ENCODE assay signal across 25 mouse cellular contexts in genomic region chr2:6639370-6639769, GRCm38 (mm10).
"Had no signal": no experiment of that assay in that cellular context is flagged by ENCODE, and none has a peak within 500 bp of the region (broad histone marks: within the 10 kb centered on the region; RNA-seq: fewer than 3 reads in every experiment).

No protein-coding gene starts in this region.

- H3K4me2 ChIP-seq: heart, embryonic 12.5 days; hindbrain, embryonic 13.5 days; hindbrain, embryonic 15.5 days; kidney, embryonic 15.5 days; limb, embryonic 13.5 days; limb, embryonic 15.5 days; liver, embryonic 11.5 days; liver, embryonic 13.5 days; liver, embryonic 15.5 days had no signal

- H3K9ac ChIP-seq: heart, embryonic 12.5 days; hindbrain, embryonic 13.5 days; hindbrain, embryonic 15.5 days; kidney, embryonic 15.5 days; limb, embryonic 13.5 days; limb, embryonic 15.5 days; liver, embryonic 13.5 days; liver, embryonic 15.5 days had no signal

- DNase-seq: gastrocnemius, postnatal 14 days; gastrocnemius, postnatal 36 days; heart, adult 11 months; heart, postnatal 10 days; heart, postnatal 36 days; kidney, adult 11 months; kidney, adult 2 months; kidney, adult 9 months; kidney, postnatal 14 days; kidney, postnatal 36 days; layer of hippocampus, postnatal 36 days; left cerebral cortex, postnatal 4 days; liver, embryonic 13.5 days; lung, adult 18-20 months had no signal

- H3K9me3 ChIP-seq: heart, embryonic 10.5 days; heart, embryonic 12.5 days; hindbrain, embryonic 13.5 days; hindbrain, embryonic 15.5 days; kidney, embryonic 15.5 days; limb, embryonic 13.5 days; limb, embryonic 15.5 days; liver, embryonic 13.5 days; liver, embryonic 15.5 days had no signal

- H3K36me3 ChIP-seq: heart, embryonic 10.5 days; heart, embryonic 12.5 days; hindbrain, embryonic 13.5 days; hindbrain, embryonic 15.5 days; kidney, embryonic 15.5 days; limb, embryonic 13.5 days; limb, embryonic 15.5 days; liver, embryonic 13.5 days; liver, embryonic 15.5 days had no signal

- H3K4me3 ChIP-seq: heart, embryonic 10.5 days; heart, embryonic 12.5 days; hindbrain, embryonic 13.5 days; hindbrain, embryonic 15.5 days; kidney, embryonic 15.5 days; limb, embryonic 13.5 days; limb, embryonic 15.5 days; liver, embryonic 13.5 days; liver, embryonic 15.5 days had no signal

- ATAC-seq: hindbrain, postnatal 0 days; intestine, embryonic 16.5 days had no signal

- H3K27ac ChIP-seq: heart, embryonic 10.5 days; hindbrain, embryonic 13.5 days; hindbrain, embryonic 15.5 days; hindbrain, postnatal 0 days; kidney, embryonic 15.5 days; limb, embryonic 13.5 days; limb, embryonic 15.5 days; liver, embryonic 13.5 days; liver, embryonic 15.5 days had no signal

- H3K27me3 ChIP-seq: heart, embryonic 12.5 days; hindbrain, embryonic 13.5 days; hindbrain, embryonic 15.5 days; kidney, embryonic 15.5 days; limb, embryonic 13.5 days; limb, embryonic 15.5 days; liver, embryonic 13.5 days; liver, embryonic 15.5 days had no signal

- H3K4me1 ChIP-seq: heart, embryonic 10.5 days; heart, embryonic 12.5 days; hindbrain, embryonic 13.5 days; kidney, embryonic 15.5 days; limb, embryonic 13.5 days; limb, embryonic 15.5 days; liver, embryonic 13.5 days; liver, embryonic 15.5 days had no signal
